Mouse (Mus musculus) liver, embryonic 13.5 days (tissue): Measurements from ENCODE around the gene Aplp1. TPM values are rescaled to one million over a fixed set of nuclear protein-coding genes. Genes with fewer than 3 reads are reported as not detected.
A peak's percentile ranks its signal among the peaks of the same experiment; 100 is the strongest.

Experiments used
- ATAC-seq: fragments of 200-750 bp; cut with Nextera tagmentation; 2 replicates; pipeline ENCODE4 v1.8.0; 2017; ENCODE audit warnings: low read depth, mild to moderate bottlenecking, moderate number of reproducible peaks, moderate library complexity
- DNase-seq: peaks from one replicate; pipeline ENCODE4 v3.0.0; 2022
- H3K27ac ChIP-seq: fragments of 300-500 bp; sonication (generic); 2 replicates; pipeline ENCODE4 v1.5.1; 2015; ENCODE audit warnings: moderate library complexity, mild to moderate bottlenecking, inconsistent platforms
- H3K27me3 ChIP-seq: fragments of 300-500 bp; sonication (generic); 2 replicates; pipeline ENCODE4 v1.6.1; 2015; ENCODE audit warnings: mild to moderate bottlenecking, inconsistent platforms
- H3K36me3 ChIP-seq: fragments of 300-500 bp; sonication (generic); 2 replicates; pipeline ENCODE4 v1.6.1; 2015; ENCODE audit warnings: mild to moderate bottlenecking, inconsistent platforms
- H3K4me1 ChIP-seq: fragments of 300-500 bp; sonication (generic); replicated peaks from 2 replicates; pipeline ENCODE4 v1.6.1; 2015; ENCODE audit warnings: inconsistent platforms
- H3K4me2 ChIP-seq: fragments of 300-500 bp; sonication (generic); 2 replicates; pipeline ENCODE4 v1.6.1; 2015; ENCODE audit warnings: inconsistent platforms, mild to moderate bottlenecking, moderate library complexity
- H3K4me3 ChIP-seq: fragments of 300-500 bp; sonication (generic); replicated peaks from 2 replicates; pipeline ENCODE4 v1.5.1; 2015; ENCODE audit warnings: mild to moderate bottlenecking, inconsistent platforms
- H3K9ac ChIP-seq: fragments of 300-500 bp; sonication (generic); 2 replicates; pipeline ENCODE4 v1.6.1; 2015; ENCODE audit warnings: mild to moderate bottlenecking, inconsistent platforms
- H3K9me3 ChIP-seq: fragments of 300-500 bp; sonication (generic); replicated peaks from 2 replicates; pipeline ENCODE4 v1.6.1; 2016; ENCODE audit warnings: inconsistent platforms
- WGBS: fragments of 180-500 bp; shearing (Covaris S2); methylation state at CpG from one replicate; pipeline ENCODE4 v1.1.7; 2015; ENCODE audit not compliant: insufficient replicate concordance; 5-methylcytosine and 5-hydroxymethylcytosine counted together
- polyA plus RNA-seq: library from polyadenylated mRNA; unstranded; fragments of >200 nt; fragmentation: Nextera tagmentation; extraction: Ambion mirVana; gene quantifications from 2 replicates; pipeline ENCODE4 v1.2.1, GENCODE M21; 2015

Aplp1 gene
- polyA plus RNA-seq, 1 experiment from 2014 or later: 4.7 TPM

GRCm38 (mm10) chr7:30444154-30444970 lies 973 bp downstream of the Aplp1 start:
- Histone ChIP-seq H3K9me3 (peaks cover 4% of the 10 kb centered on the region; the same call in 1 of the 2 replicates), H3K9ac (0 out of 2 replicates have a peak overlapping the region, but pooled peaks have one; percentile 50), H3K4me1 (peaks cover 16% of the 10 kb centered on the region), H3K27ac (no peak overlapping the region), H3K27me3 (peaks cover 51% of the 10 kb centered on the region), H3K4me2 (peak overlapping the region; percentile 73), H3K4me3 (peak overlapping the region; percentile 61), H3K36me3 (no peaks in the 10 kb centered on the region)
- 2% methylated on average over 38 of the region's 38 CpGs for WGBS
- ATAC-seq: no peak
- DNase-seq: no peak

- Histone ChIP-seq H3K4me1 (peaks cover 16% of the 10 kb centered on the region), H3K4me2 (peak overlapping the region; percentile 73; the same call in 1 of the 2 replicates), H3K27ac (no peak overlapping the region), H3K4me3 (no peak overlapping the region), H3K9ac (no peak overlapping the region), H3K9me3 (peaks cover 4% of the 10 kb centered on the region; the same call in 1 of the 2 replicates), H3K36me3 (no peaks in the 10 kb centered on the region), H3K27me3 (peaks cover 55% of the 10 kb centered on the region)
- WGBS: 13% methylated on average over 9 of the region's 9 CpGs
- ATAC-seq (no peak), DNase-seq (no peak)
Observed at GRCm38 (mm10) chr7:30443696-30444095, 1.6 kb downstream of the Aplp1 start.

- DNase-seq: no peak
- WGBS: 42% methylated on average over 2 of the region's 5 CpGs
- peaks cover 69% of the 10 kb centered on the region for H3K27me3 ChIP-seq
Observed at GRCm38 (mm10) chr7:30440697-30441096, 4.6 kb downstream of the Aplp1 start.

GRCm38 (mm10) chr7:30439734-30440133 lies 5.6 kb downstream of the Aplp1 start:
- peaks cover 69% of the 10 kb centered on the region for H3K27me3 ChIP-seq

More at GRCm38 (mm10) chr7:30440697-30441096, 4.6 kb downstream of the Aplp1 start:
- ATAC-seq: no peak
- no peaks in the 10 kb centered on the region for H3K9me3 ChIP-seq
- no peak overlapping the region for H3K4me3 ChIP-seq
- H3K36me3 ChIP-seq: no peaks in the 10 kb centered on the region
- no peak overlapping the region for H3K4me2 ChIP-seq
- H3K9ac ChIP-seq: no peak overlapping the region
- H3K4me1 ChIP-seq: peaks cover 16% of the 10 kb centered on the region
- no peak overlapping the region for H3K27ac ChIP-seq

GRCm38 (mm10) chr7:30436879-30437278 lies 8.5 kb downstream of the Aplp1 start:
- no peak for DNase-seq
- Histone ChIP-seq H3K4me3 (no peak overlapping the region), H3K27ac (no peak overlapping the region), H3K9ac (no peak overlapping the region), H3K9me3 (no peaks in the 10 kb centered on the region), H3K4me2 (no peak overlapping the region), H3K4me1 (no peaks in the 10 kb centered on the region), H3K36me3 (no peaks in the 10 kb centered on the region), H3K27me3 (peaks cover 41% of the 10 kb centered on the region)
- ATAC-seq: no peak
- 13% methylated on average over 10 of the region's 10 CpGs for WGBS

More at GRCm38 (mm10) chr7:30439734-30440133, 5.6 kb downstream of the Aplp1 start:
- Histone ChIP-seq H3K36me3 (no peaks in the 10 kb centered on the region), H3K4me2 (no peak overlapping the region), H3K4me3 (no peak overlapping the region), H3K4me1 (peaks cover 8% of the 10 kb centered on the region), H3K9ac (no peak overlapping the region), H3K27ac (no peak overlapping the region), H3K9me3 (no peaks in the 10 kb centered on the region)
- ATAC-seq (no peak), DNase-seq (no peak)
- 61% methylated on average over 13 of the region's 13 CpGs for WGBS

- no peaks in the 10 kb centered on the region for H3K4me1 ChIP-seq
- H3K27ac ChIP-seq: no peak overlapping the region
- no peaks in the 10 kb centered on the region for H3K36me3 ChIP-seq
- 24% methylated on average over 9 of the region's 9 CpGs for WGBS
- H3K9ac ChIP-seq: no peak overlapping the region
- no peak overlapping the region for H3K4me3 ChIP-seq
- no peak for DNase-seq
- H3K4me2 ChIP-seq: no peak overlapping the region
- H3K9me3 ChIP-seq: no peaks in the 10 kb centered on the region
- peaks cover 41% of the 10 kb centered on the region for H3K27me3 ChIP-seq
- no peak for ATAC-seq
Observed at GRCm38 (mm10) chr7:30435156-30435555, 10.2 kb downstream of the Aplp1 start.

GRCm38 (mm10) chr7:30434701-30435100 lies 10.6 kb downstream of the Aplp1 start:
- no peaks in the 10 kb centered on the region for H3K36me3 ChIP-seq
- H3K4me1 ChIP-seq: no peaks in the 10 kb centered on the region
- no peaks in the 10 kb centered on the region for H3K9me3 ChIP-seq
- ATAC-seq (no peak), DNase-seq (no peak)
- 47% methylated on average over 10 of the region's 10 CpGs for WGBS
- no peak overlapping the region for H3K27ac ChIP-seq
- H3K9ac ChIP-seq: no peak overlapping the region
- no peak overlapping the region for H3K4me3 ChIP-seq
- no peak overlapping the region for H3K4me2 ChIP-seq
- H3K27me3 ChIP-seq: peaks cover 37% of the 10 kb centered on the region

GRCm38 (mm10) chr7:30434238-30434637 lies 11.1 kb downstream of the Aplp1 start:
- Histone ChIP-seq H3K27me3 (peaks cover 36% of the 10 kb centered on the region), H3K4me3 (no peak overlapping the region), H3K27ac (no peak overlapping the region), H3K4me2 (no peak overlapping the region), H3K36me3 (no peaks in the 10 kb centered on the region), H3K9me3 (no peaks in the 10 kb centered on the region), H3K9ac (no peak overlapping the region), H3K4me1 (no peaks in the 10 kb centered on the region)
- no peak for ATAC-seq
- no peak for DNase-seq
- 2% methylated on average over 10 of the region's 10 CpGs for WGBS

- H3K36me3 ChIP-seq: peaks cover 7% of the 10 kb centered on the region
- H3K9me3 ChIP-seq: no peaks in the 10 kb centered on the region
- no peak overlapping the region for H3K27ac ChIP-seq
- DNase-seq: no peak
- H3K4me2 ChIP-seq: no peak overlapping the region
- no peaks in the 10 kb centered on the region for H3K4me1 ChIP-seq
- ATAC-seq: no peak
- no peak overlapping the region for H3K9ac ChIP-seq
- H3K27me3 ChIP-seq: peaks cover 21% of the 10 kb centered on the region
- no peak overlapping the region for H3K4me3 ChIP-seq
- WGBS: 21% methylated on average over 3 of the region's 3 CpGs
Observed at GRCm38 (mm10) chr7:30431793-30432192, 13.5 kb downstream of the Aplp1 start.

- DNase-seq (no peak), ATAC-seq (no peak)
- Histone ChIP-seq H3K27me3 (peaks cover 5% of the 10 kb centered on the region), H3K9ac (no peak overlapping the region), H3K4me1 (no peaks in the 10 kb centered on the region), H3K27ac (no peak overlapping the region), H3K4me2 (no peak overlapping the region), H3K36me3 (peaks cover 20% of the 10 kb centered on the region), H3K9me3 (no peaks in the 10 kb centered on the region), H3K4me3 (no peak overlapping the region)
- 26% methylated on average over 2 of the region's 2 CpGs for WGBS
Observed at GRCm38 (mm10) chr7:30430191-30430590, 15.1 kb downstream of the Aplp1 start.

GRCm38 (mm10) chr7:30429327-30429726 lies 16.0 kb downstream of the Aplp1 start:
- ATAC-seq: no peak
- Histone ChIP-seq H3K9ac (no peak overlapping the region), H3K27ac (no peak overlapping the region), H3K4me3 (no peak overlapping the region), H3K4me1 (no peaks in the 10 kb centered on the region), H3K4me2 (no peak overlapping the region), H3K36me3 (peaks cover 26% of the 10 kb centered on the region), H3K9me3 (no peaks in the 10 kb centered on the region), H3K27me3 (no peaks in the 10 kb centered on the region)
- DNase-seq: no peak
